Mouse (Mus musculus) cerebellum, postnatal 4 days (tissue): ENCODE data around the gene Acr.

ENCODE experiments used
- DNase-seq, 2 experiments: peaks; one replicate each; pipeline ENCODE4 v3.0.0; 2022; ENCODE audit warnings: low spot score in 2 of 2, mixed read lengths in 1 of 2

Acr gene

DNA sequence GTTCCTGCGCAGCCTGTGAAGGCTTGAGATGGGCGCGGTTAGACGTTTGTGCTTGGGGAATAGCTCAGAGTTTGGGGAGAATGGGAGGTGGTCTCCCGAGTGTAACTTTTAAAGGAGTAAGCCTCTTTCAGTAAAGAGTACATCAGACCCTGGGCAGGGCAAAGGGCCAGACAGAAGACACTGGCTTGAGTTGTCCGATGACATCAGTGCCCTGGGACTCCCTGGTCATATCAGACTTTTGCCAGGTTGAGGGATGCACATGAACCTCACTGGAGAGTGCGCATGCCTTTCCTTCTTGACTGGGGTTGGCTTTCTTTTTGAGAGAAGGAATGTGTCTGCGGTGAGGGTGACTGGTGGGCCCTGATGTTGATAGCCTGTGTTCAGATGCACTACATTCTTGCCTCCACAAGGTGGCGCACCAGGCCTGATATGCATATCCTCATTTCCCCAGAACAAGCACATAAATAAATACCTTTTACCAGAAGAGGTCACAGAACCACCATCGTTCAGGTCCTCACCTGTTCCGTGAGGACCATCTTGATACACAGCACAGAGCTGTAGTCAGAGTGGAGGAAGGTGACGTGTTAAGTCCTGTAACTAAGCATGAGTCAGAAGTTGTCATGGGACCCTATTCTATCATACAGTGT lies 54.3 kb downstream of the Acr start:
- peak in 1 of 2 experiments; percentile 52 for DNase-seq

DNA sequence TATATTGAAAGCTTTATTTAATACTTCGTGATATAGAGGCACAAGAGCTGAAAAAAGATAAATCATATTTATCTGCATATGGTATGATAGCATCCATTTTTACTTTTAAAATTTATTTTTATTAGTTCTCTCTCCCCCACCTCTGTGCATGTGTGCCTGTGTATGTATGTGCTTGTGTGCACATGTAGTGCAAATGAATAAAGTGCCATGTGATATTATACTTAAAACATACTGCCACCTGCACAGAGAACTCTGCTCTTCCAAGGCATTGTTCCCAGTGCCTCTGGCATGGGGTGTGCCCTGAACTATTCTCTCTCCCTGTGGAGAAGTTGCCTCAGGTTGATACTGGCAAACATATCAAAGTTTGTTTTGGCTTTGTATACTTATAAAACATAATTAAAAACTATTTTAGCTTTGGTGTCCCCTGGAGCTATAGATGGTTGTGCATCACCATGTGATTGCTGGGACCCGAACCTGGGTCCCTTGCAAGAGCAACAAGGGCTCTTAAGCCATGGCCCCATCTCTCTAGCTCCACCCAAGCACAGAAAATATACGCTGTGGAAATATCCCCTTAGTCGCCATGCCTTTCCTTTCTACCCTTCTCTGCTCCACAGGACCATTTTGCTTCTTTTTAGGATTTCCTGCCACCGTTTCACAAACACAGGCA lies 55.0 kb downstream of the Acr start:
- no peak for DNase-seq

DNA sequence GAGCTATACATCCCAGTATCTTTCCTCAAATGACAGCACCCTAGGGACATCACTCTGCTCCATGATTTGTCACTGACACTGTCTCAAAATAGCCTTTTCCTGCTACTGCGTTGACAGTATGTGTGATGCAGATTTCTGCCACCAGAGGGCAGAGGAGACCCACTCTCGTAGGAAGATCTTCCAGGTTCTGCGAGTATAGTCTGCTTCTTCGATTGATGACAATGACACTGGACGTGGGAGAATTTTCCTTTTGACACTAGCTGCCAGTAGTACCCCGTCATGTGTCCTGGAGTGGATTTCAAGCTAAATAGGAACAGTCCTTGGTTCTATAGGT lies 55.5 kb downstream of the Acr start:
- peak; percentile 65 to 80 for DNase-seq
